Mouse (Mus musculus) kidney, adult 2 months (tissue): Measurements from ENCODE around the gene Camk2d. TPM values are rescaled to one million over a fixed set of nuclear protein-coding genes. Genes with fewer than 3 reads are reported as not detected.

Source experiments
- DNase-seq: peaks from one replicate; pipeline ENCODE4 v3.0.0; 2021
- H3K27ac ChIP-seq: fragments of 200-500 bp; 2 replicates; pipeline ENCODE4 v1.5.1; 2012; ENCODE audit warnings: low read depth, low read length, control low read depth, inconsistent platforms; ENCODE audit not compliant: insufficient read depth
- H3K27me3 ChIP-seq: fragments of 200-500 bp; replicated peaks from 2 replicates; pipeline ENCODE4 v1.6.1; 2012; ENCODE audit warnings: mild to moderate bottlenecking, moderate library complexity, low read length, inconsistent platforms; ENCODE audit not compliant: control insufficient read depth, insufficient read depth
- H3K36me3 ChIP-seq: fragments of 200-500 bp; 2 replicates; pipeline ENCODE4 v1.6.1; 2012; ENCODE audit warnings: mild to moderate bottlenecking, moderate library complexity, low read length, inconsistent platforms; ENCODE audit not compliant: control insufficient read depth, insufficient read depth
- H3K4me1 ChIP-seq: fragments of 200-500 bp; 2 replicates; pipeline ENCODE4 v1.6.1; 2011; ENCODE audit warnings: low read length; ENCODE audit not compliant: control insufficient read depth, insufficient read depth
- H3K4me3 ChIP-seq: fragments of 200-500 bp; 2 replicates; pipeline ENCODE4 v1.5.1; 2011; ENCODE audit warnings: mild to moderate bottlenecking, low read depth, low read length, control low read depth; ENCODE audit not compliant: insufficient read depth
- CTCF ChIP-seq: fragments of 200-500 bp; conservative IDR thresholded peaks from 2 replicates; pipeline ENCODE4 v1.5.1; 2011; ENCODE audit warnings: low read depth, mild to moderate bottlenecking, control low read depth, low read length, moderate library complexity, mixed read lengths; ENCODE audit not compliant: insufficient read depth, insufficient read length
- POLR2A ChIP-seq: fragments of 200-500 bp; IDR thresholded peaks from one replicate; pipeline ENCODE4 v1.6.1; 2011; ENCODE audit warnings: low read depth, low read length, control low read depth
- WGBS: fragments of 180-500 bp; shearing (Covaris S2); methylation state at CpG from one replicate; pipeline ENCODE4 v1.1.7; 2018; 5-methylcytosine and 5-hydroxymethylcytosine counted together
- polyA plus RNA-seq: library from polyadenylated mRNA; depleted of rRNA; stranded (reverse); fragments of >200 nt; gene quantifications from 2 replicates; pipeline ENCODE4 v1.2.3, GENCODE M21; 2012

The Camk2d gene
- polyA plus RNA-seq, 1 experiment: 37.9 TPM

DNA sequence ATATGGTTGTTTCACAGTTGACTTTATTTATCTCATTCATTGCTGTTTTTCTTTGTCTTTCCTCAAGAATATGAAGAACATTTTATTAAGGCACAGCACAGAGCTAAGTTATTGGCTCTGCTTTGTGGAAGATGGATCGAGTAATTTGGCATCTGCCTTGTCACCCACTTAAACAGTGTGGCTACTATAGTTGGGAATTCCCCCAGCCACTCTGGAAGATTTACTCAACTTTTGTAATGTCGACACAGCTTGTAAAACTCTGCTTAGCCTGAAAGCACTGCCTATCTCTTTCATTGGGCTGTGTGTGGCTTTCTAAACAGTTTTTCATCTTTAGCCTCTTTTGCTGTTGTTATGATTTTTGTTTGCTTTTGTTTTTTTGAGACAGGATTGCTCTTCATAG lies 56.3 kb downstream of the Camk2d start:
- no peak overlapping the region for H3K4me3 ChIP-seq
- TF ChIP-seq POLR2A (no peak), CTCF (no peak)
- 65% methylated on average over 2 of the region's 2 CpGs for WGBS

DNA sequence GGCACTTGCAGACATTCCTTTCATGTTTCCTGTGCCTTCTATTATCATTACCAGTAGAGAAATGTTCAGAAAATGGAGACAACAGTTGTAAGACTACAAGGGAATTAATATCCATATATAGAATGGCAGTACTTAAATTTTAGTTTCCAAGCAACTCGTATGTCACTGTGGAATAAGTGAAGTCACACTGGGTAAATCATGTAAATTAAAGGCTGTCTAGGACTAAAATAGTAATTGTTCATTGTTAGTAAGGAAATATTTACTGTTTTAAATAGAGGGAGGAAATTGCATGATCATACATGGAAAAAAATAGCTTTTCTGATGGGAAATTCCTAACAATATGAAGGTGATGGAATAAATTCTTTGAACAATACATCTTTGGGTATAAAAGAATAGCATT lies 57.0 kb downstream of the Camk2d start:
- TF ChIP-seq POLR2A (no peak), CTCF (no peak)
- no peaks in the 10 kb centered on the region for H3K27me3 ChIP-seq
- H3K4me1 ChIP-seq: peaks cover 15% of the 10 kb centered on the region; the same call in 1 of the 2 replicates
- DNase-seq: no peak
- WGBS: 67% methylated on average over 1 of the region's 1 CpGs
- no peak overlapping the region for H3K27ac ChIP-seq
- H3K36me3 ChIP-seq: no peaks in the 10 kb centered on the region
- H3K4me3 ChIP-seq: no peak overlapping the region

More for the DNA sequence above, 56.3 kb downstream of the Camk2d start:
- peaks cover 15% of the 10 kb centered on the region; the same call in 1 of the 2 replicates for H3K4me1 ChIP-seq
- no peak overlapping the region for H3K27ac ChIP-seq
- H3K36me3 ChIP-seq: no peaks in the 10 kb centered on the region
- DNase-seq: no peak
- no peaks in the 10 kb centered on the region for H3K27me3 ChIP-seq

DNA sequence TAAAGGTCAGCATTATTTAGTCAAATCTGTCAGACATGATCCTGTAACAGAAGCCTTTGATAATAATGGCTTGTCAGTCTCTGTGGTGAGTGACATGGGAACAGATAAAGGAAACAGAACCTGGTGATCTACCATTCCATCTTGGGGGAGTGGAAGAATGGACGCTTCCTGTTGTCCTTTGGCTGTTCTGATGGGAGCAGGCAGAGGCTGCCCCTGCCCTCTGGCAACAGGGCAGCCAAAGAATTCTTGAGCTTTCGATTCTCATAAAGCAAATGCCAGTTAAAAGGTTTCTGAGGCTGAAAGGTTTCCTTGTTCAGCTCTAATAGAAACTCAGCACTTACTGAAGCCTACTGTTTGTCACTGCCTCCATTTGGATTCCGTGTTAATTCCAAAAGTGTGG lies 60.1 kb downstream of the Camk2d start:
- Histone ChIP-seq H3K27me3 (no peaks in the 10 kb centered on the region), H3K4me3 (no peak overlapping the region), H3K36me3 (no peaks in the 10 kb centered on the region), H3K4me1 (peaks cover 12% of the 10 kb centered on the region; the same call in 1 of the 2 replicates), H3K27ac (no peak overlapping the region; the same call in 1 of the 2 replicates)
- no peak for TF ChIP-seq POLR2A
- TF ChIP-seq CTCF: no peak
- 32% methylated on average over 3 of the region's 3 CpGs for WGBS
- no peak for DNase-seq

DNA sequence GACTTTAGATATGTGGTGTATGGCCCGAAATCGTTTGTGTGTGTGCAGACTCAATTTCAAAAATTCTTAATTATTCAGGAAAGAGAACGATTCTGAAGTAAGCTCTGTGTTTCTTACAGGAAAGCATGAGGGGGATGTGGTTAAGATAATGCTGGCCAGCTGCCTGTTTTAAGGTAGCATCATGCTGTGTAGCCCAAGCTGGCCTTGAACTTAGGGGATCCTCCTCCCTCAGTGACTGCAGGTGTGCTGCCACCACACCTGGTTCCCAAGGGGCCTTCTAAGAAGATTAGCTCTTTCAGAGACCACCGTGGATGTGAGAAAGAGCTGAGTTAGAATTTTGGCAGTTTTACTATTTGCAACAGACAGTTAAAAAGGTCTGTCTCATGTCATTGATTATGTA lies 61.8 kb downstream of the Camk2d start:
- no peaks in the 10 kb centered on the region for H3K27me3 ChIP-seq
- DNase-seq: no peak
- no peaks in the 10 kb centered on the region for H3K36me3 ChIP-seq
- peaks cover 12% of the 10 kb centered on the region; the same call in 1 of the 2 replicates for H3K4me1 ChIP-seq
- TF ChIP-seq POLR2A (no peak), CTCF (no peak)
- 66% methylated on average over 4 of the region's 4 CpGs for WGBS
- no peak overlapping the region for H3K27ac ChIP-seq
- H3K4me3 ChIP-seq: no peak overlapping the region

DNA sequence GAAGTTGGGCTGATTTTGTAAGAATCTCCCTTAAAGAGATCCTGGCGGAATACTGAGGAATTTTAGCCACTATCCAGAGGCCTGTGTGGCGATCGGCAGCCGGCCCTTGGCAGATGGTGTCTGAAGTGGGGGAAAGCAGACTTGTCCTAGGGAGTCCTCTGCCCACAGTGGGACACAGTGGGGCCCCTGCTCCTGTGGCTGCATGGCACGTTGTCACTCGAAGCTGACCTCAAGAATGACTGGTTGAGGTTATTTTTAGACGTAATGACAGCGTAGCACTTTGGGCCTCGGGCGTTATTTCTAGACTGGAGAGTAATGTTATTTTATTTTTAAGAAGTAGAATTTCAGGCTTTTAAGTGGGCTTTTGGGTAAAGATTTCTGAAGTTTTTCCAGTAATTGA lies 62.7 kb downstream of the Camk2d start:
- no peak overlapping the region for H3K27ac ChIP-seq
- no peaks in the 10 kb centered on the region; the same call in 1 of the 2 replicates for H3K27me3 ChIP-seq
- no peaks in the 10 kb centered on the region for H3K36me3 ChIP-seq
- 79% methylated on average over 10 of the region's 10 CpGs for WGBS
- H3K4me1 ChIP-seq: peaks cover 18% of the 10 kb centered on the region; the same call in 1 of the 2 replicates
- TF ChIP-seq POLR2A (no peak), CTCF (no peak)
- DNase-seq: no peak
- no peak overlapping the region for H3K4me3 ChIP-seq

DNA sequence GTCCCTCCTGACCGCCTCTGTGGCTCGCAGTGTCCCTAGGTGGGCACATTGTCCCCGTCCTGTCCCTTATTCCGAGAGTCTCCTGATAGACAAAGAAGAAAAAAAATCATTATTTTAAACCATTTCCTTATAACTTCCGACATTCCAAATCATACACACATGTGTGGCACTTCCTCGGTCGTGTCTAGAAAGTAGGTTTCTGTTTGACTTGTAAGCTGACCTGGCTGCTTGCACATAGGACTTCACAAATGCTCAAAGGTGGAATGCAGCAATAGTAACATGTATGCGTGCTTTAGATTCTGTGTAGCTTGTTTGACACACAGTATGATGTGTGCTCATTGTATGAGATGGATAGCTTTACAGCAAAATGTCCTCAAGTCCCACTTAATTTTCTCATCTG lies 63.1 kb downstream of the Camk2d start:
- Histone ChIP-seq H3K27me3 (no peaks in the 10 kb centered on the region; the same call in 1 of the 2 replicates), H3K27ac (peak overlapping the region; percentile 48; the same call in 1 of the 2 replicates), H3K4me3 (no peak overlapping the region), H3K36me3 (no peaks in the 10 kb centered on the region), H3K4me1 (peaks cover 18% of the 10 kb centered on the region; the same call in 1 of the 2 replicates)
- TF ChIP-seq CTCF (no peak), POLR2A (no peak)
- 77% methylated on average over 8 of the region's 8 CpGs for WGBS
- DNase-seq: no peak

DNA sequence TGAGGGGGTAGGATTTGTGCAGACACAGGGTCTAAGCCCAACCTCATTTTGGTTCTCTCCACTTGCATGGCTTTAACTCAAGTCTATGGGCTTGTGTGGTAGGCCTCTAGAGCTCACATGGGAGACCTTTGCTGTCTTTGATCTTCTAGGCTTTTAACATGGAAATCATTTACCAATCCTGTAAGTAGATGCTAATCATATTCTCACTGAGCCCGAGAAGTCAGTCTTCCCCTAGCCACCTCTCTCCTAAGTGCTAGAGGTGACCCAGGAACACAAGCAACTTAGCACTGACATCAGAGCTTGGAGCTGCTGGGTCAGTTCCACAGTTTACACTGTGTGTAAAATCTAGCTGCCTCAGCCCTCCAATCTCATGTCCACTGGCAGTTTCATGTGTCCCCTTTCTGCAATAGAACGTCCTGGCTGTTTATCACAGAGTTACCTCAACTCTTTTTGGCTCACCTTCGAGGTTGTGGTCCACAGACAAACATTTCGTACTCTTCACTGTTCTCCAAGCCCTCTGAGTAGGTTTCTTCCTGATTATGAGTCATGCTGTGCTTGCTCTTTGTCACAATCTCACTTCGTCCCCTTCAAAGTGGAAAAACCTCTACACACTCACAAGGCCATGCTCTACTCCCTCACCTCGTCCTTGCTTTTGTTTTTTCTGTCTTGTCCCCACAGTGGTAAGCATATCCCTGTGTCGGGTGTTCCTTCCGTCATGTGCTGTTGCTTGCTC lies 63.9 kb downstream of the Camk2d start:
- Histone ChIP-seq H3K4me3 (no peak overlapping the region), H3K36me3 (no peaks in the 10 kb centered on the region), H3K27ac (peak overlapping the region; percentile 77), H3K4me1 (peaks cover 18% of the 10 kb centered on the region; the same call in 1 of the 2 replicates), H3K27me3 (no peaks in the 10 kb centered on the region; the same call in 1 of the 2 replicates)
- TF ChIP-seq POLR2A (no peak), CTCF (no peak)
- WGBS: 63% methylated on average over 8 of the region's 8 CpGs
- peak; percentile 64 for DNase-seq
